Mouse (Mus musculus): ENCODE measurements around the gene Hoxa4.

Hoxa4 gene

GRCm38 (mm10) chr6:52218643-52219215, 27.2 kb upstream of the Hoxa4 start:
- in situ Hi-C loops (cut with MboI, MseI), result loop anchor here (5.0 to 10.0 kb wide), 4 partner anchors 206 to 606 kb away; partner anchors contain the start of gene Skap2 (in 1 of the 2)

- in situ Hi-C loops (cut with MboI, MseI), result loop anchor here (5.0 to 10.0 kb wide), 4 partner anchors 206 to 606 kb away; partner anchors contain the start of gene Skap2 (in 1 of the 2)
These were observed 26.5 kb upstream of the Hoxa4 start for GRCm38 (mm10) chr6:52217895-52218642.

- in situ Hi-C loops (cut with MboI, MseI), result loop anchor here (5.0 to 10.0 kb wide), 4 partner anchors 205 to 605 kb away; partner anchors contain the start of gene Skap2 (in 1 of the 2)
These were observed 25.9 kb upstream of the Hoxa4 start for GRCm38 (mm10) chr6:52217459-52217768.

GRCm38 (mm10) chr6:52216691-52217458, 25.3 kb upstream of the Hoxa4 start:
- in situ Hi-C loops (cut with MboI, MseI), result loop anchor here (5.0 to 10.0 kb wide), 4 partner anchors 205 to 605 kb away; partner anchors contain the start of gene Skap2 (in 1 of the 2)

GRCm38 (mm10) chr6:52215771-52216535, 24.4 kb upstream of the Hoxa4 start:
- in situ Hi-C loops (cut with MboI, MseI), result loop anchor here (5.0 to 10.0 kb wide), 4 partner anchors 204 to 604 kb away; partner anchors contain the start of gene Skap2 (in 1 of the 2)

GRCm38 (mm10) chr6:52215070-52215469, 23.5 kb upstream of the Hoxa4 start:
- in situ Hi-C loops (cut with MboI, MseI), result loop anchor here (5.0 to 10.0 kb wide), 4 partner anchors 203 to 603 kb away; partner anchors contain the start of gene Skap2 (in 1 of the 2)

- in situ Hi-C loops (cut with MboI, MseI), result loop anchor here in 1 of 2 experiments (10.0 kb wide), 1 partner anchor 209 kb away; no protein-coding TSS in a partner anchor
These were observed 22.7 kb upstream of the Hoxa4 start for GRCm38 (mm10) chr6:52214271-52214670.

- in situ Hi-C loops (cut with MboI, MseI), result loop anchor here in 1 of 2 experiments (10.0 kb wide), 1 partner anchor 209 kb away; no protein-coding TSS in a partner anchor
These were observed 21.8 kb upstream of the Hoxa4 start, which contains the start of the genes Hoxa3 and Gm28308 for GRCm38 (mm10) chr6:52213119-52213986. Gene Hoxa3, minus strand, starts transcription at chr6:52213336. Gene Gm28308, minus strand, starts transcription at chr6:52213339.

- in situ Hi-C loops (cut with MboI, MseI), result loop anchor here in 1 of 2 experiments (10.0 kb wide), 1 partner anchor 208 kb away; no protein-coding TSS in a partner anchor
These were observed 21.1 kb upstream of the Hoxa4 start for GRCm38 (mm10) chr6:52212556-52213118.

- in situ Hi-C loops (cut with MboI, MseI), result loop anchor here in 1 of 2 experiments (10.0 kb wide), 1 partner anchor 207 kb away; no protein-coding TSS in a partner anchor
These were observed 20.4 kb upstream of the Hoxa4 start for GRCm38 (mm10) chr6:52211961-52212360.

GRCm38 (mm10) chr6:52211170-52211935, 19.8 kb upstream of the Hoxa4 start:
- in situ Hi-C loops (cut with MboI, MseI), result loop anchor here in 1 of 2 experiments (10.0 kb wide), 1 partner anchor 207 kb away; no protein-coding TSS in a partner anchor

- in situ Hi-C loops (cut with MboI, MseI), result loop anchor here in 1 of 2 experiments (10.0 kb wide), 1 partner anchor 205 kb away; no protein-coding TSS in a partner anchor
These were observed 18.1 kb upstream of the Hoxa4 start for GRCm38 (mm10) chr6:52209685-52210046.

GRCm38 (mm10) chr6:52208868-52209684, 17.5 kb upstream of the Hoxa4 start:
- in situ Hi-C loops (cut with MboI, MseI), result no loop called here

- in situ Hi-C loops (cut with MboI, MseI), result no loop called here
These were observed 16.7 kb upstream of the Hoxa4 start, which contains the start of gene Hoxa6 for GRCm38 (mm10) chr6:52208072-52208867. Gene Hoxa6, minus strand, starts transcription at chr6:52208722.

- in situ Hi-C loops (cut with MboI, MseI), result no loop called here
These were observed 16.1 kb upstream of the Hoxa4 start for GRCm38 (mm10) chr6:52207684-52207976.

- in situ Hi-C loops (cut with MboI, MseI), result no loop called here
These were observed 15.5 kb upstream of the Hoxa4 start for GRCm38 (mm10) chr6:52206882-52207683.

All from T-helper 17 cell (primary cell).